In the genomic region with DNA sequence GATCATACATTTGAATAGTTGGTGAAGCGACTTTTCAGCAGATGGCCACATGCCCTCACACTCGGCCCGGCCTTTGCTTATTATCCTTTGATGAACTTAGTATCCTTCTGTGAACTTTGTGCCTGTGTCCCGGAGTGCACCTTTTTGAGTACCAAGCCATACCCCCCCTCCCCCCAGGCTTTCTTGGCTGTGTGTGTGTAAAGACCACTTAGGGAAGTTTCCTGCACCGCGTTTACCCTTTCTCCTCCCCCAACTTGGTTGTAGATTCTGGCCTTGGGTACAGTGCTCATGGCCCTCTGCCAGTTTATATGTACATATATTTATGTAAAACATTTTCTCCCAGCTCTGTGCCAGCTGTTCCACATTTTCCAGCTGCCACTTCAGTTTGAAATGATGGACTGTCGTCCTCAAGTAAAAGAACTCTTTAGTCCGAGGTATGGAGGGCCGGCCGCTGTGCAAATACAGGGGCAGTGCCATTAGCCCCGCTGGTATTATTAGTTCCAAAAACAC, we compare ENCODE assay signal across 8 mouse cellular contexts. TPM values are rescaled to one million over a fixed set of nuclear protein-coding genes. Genes with fewer than 3 reads are reported as not detected.
DNase-seq lines count a peak whose midpoint lies in the region; ATAC-seq and TF ChIP-seq lines count a peak whose summit lies in the region.

No protein-coding gene starts in this region.

- H3K9me3 ChIP-seq in embryonic facial prominence, embryonic 13.5 days: no peaks in the 10 kb centered on the region
- H3K9me3 ChIP-seq in intestine, postnatal 0 days (ENCODE audit: control insufficient read depth): no peaks in the 10 kb centered on the region
- H3K9me3 ChIP-seq in midbrain, embryonic 13.5 days: no peaks in the 10 kb centered on the region

- peak overlapping the region; percentile 62 for H3K4me2 ChIP-seq in embryonic facial prominence, embryonic 13.5 days
- peak overlapping the region; percentile 75 for H3K4me2 ChIP-seq in intestine, postnatal 0 days (replicated peaks; ENCODE audit: low read depth)
- peak overlapping the region; percentile 90 for H3K4me2 ChIP-seq in midbrain, embryonic 13.5 days (replicated peaks)

- peak overlapping the region; percentile 95 for H3K4me3 ChIP-seq in embryonic facial prominence, embryonic 13.5 days
- H3K4me3 ChIP-seq in intestine, postnatal 0 days (ENCODE audit: low read depth, low read length): peak overlapping the region; percentile 65
- H3K4me3 ChIP-seq in midbrain, embryonic 13.5 days (replicated peaks): peak overlapping the region; percentile 79

- peak overlapping the region; percentile 98 for H3K9ac ChIP-seq in embryonic facial prominence, embryonic 13.5 days
- no peak overlapping the region for H3K9ac ChIP-seq in intestine, postnatal 0 days (ENCODE audit: low read depth, low read length)
- peak overlapping the region; percentile 92 for H3K9ac ChIP-seq in midbrain, embryonic 13.5 days (replicated peaks)

- peaks cover 47% of the 10 kb centered on the region for H3K4me1 ChIP-seq in embryonic facial prominence, embryonic 13.5 days
- H3K4me1 ChIP-seq in intestine, postnatal 0 days (replicated peaks; ENCODE audit: control insufficient read depth, insufficient read depth, low read length): no peaks in the 10 kb centered on the region
- peaks cover 60% of the 10 kb centered on the region for H3K4me1 ChIP-seq in midbrain, embryonic 13.5 days (replicated peaks)

- peak overlapping the region; percentile 99 for H3K27ac ChIP-seq in embryonic facial prominence, embryonic 13.5 days
- no peak overlapping the region for H3K27ac ChIP-seq in intestine, postnatal 0 days (ENCODE audit: low read depth, low read length)
- H3K27ac ChIP-seq in midbrain, embryonic 13.5 days: peak overlapping the region; percentile 90

- ATAC-seq in embryonic facial prominence, embryonic 13.5 days (ENCODE audit: insufficient number of reproducible peaks, insufficient read depth, low FRiP score, low TSS enrichment, low read depth): no peak
- ATAC-seq in intestine, postnatal 0 days: no peak
- no peak for ATAC-seq in midbrain, embryonic 13.5 days

- peak; percentile 3 for DNase-seq in kidney, adult 9 months
- DNase-seq in kidney, postnatal 25 days: no peak
- no peak for DNase-seq in thymus, adult 18-20 months
- DNase-seq in right cerebral cortex, postnatal 10 days (ENCODE audit: low spot score in 2 of 2): no peak
- no peak for DNase-seq in thymus, postnatal 36 days

- under 1% methylated on average over 11 of the region's 11 CpGs for WGBS in embryonic facial prominence, embryonic 13.5 days
- WGBS in intestine, postnatal 0 days: 17% methylated on average over 11 of the region's 11 CpGs
- 1% methylated on average over 11 of the region's 11 CpGs for WGBS in midbrain, embryonic 13.5 days

- TF ChIP-seq CTCF in intestine, postnatal 0 days (IDR thresholded peaks at IDR 0.05; ENCODE audit: low read depth): no peak

- no peaks in the 10 kb centered on the region for H3K27me3 ChIP-seq in embryonic facial prominence, embryonic 13.5 days
- H3K27me3 ChIP-seq in intestine, postnatal 0 days (replicated peaks; ENCODE audit: control insufficient read depth, insufficient read depth, low read length): peaks cover 30% of the 10 kb centered on the region
- H3K27me3 ChIP-seq in midbrain, embryonic 13.5 days: peaks cover 31% of the 10 kb centered on the region

- no peaks in the 10 kb centered on the region for H3K36me3 ChIP-seq in embryonic facial prominence, embryonic 13.5 days
- H3K36me3 ChIP-seq in intestine, postnatal 0 days (ENCODE audit: control insufficient read depth, insufficient read depth): no peaks in the 10 kb centered on the region
- H3K36me3 ChIP-seq in midbrain, embryonic 13.5 days: no peaks in the 10 kb centered on the region

RNA-seq across cellular contexts. Expression of gene Gli3, which starts 1.8 kb away (rescaled TPM):
- 32.8 and 38.3 TPM in 2 replicates for polyA plus RNA-seq in embryonic facial prominence, embryonic 13.5 days (2015; fragmentation: Nextera tagmentation; extraction: Ambion mirVana)
- polyA plus RNA-seq in intestine, postnatal 0 days (2015; fragmentation: Nextera tagmentation; extraction: Ambion mirVana): 4.4 and 5.0 TPM in 2 replicates
- polyA plus RNA-seq in midbrain, embryonic 13.5 days (2015; fragmentation: Nextera tagmentation; extraction: Ambion mirVana): 15.8 and 17.6 TPM in 2 replicates
